Comparison of ENCODE assay signal across 8 mouse cellular contexts in genomic region chr11:94716754-94717153, GRCm38 (mm10). TPM values are rescaled to one million over a fixed set of nuclear protein-coding genes. Genes with fewer than 3 reads are reported as not detected.
DNase-seq lines count a peak whose midpoint lies in the region; ATAC-seq and TF ChIP-seq lines count a peak whose summit lies in the region.

No protein-coding gene starts in this region.

- no peaks in the 10 kb centered on the region for H3K36me3 ChIP-seq in lung, postnatal 0 days (ENCODE audit: insufficient read depth, low read length)

- H3K9me3 ChIP-seq in lung, postnatal 0 days (ENCODE audit: low read length), result no peaks in the 10 kb centered on the region

- peak; percentile 42 for TF ChIP-seq CTCF in left cerebral cortex, adult 2 months (IDR thresholded peaks at IDR 0.05)
- TF ChIP-seq CTCF in brain, embryonic 14.5 days (IDR thresholded peaks at IDR 0.05; ENCODE audit: borderline replicate concordance, extremely low read depth, insufficient read depth, insufficient read length), result peak; percentile 50; the same call in 1 of the 2 replicates
- peak; percentile 69 for TF ChIP-seq CTCF in lung, postnatal 0 days (IDR thresholded peaks at IDR 0.05)

- 0 out of 2 replicates have a peak overlapping the region, but pooled peaks have one; percentile 8 for H3K4me2 ChIP-seq in lung, postnatal 0 days (replicated peaks; ENCODE audit: low read depth, low read length)

- no peak for TF ChIP-seq EP300 in lung, postnatal 0 days (IDR thresholded peaks at IDR 0.05)

- no peak overlapping the region for H3K27ac ChIP-seq in left cerebral cortex, adult 2 months
- H3K27ac ChIP-seq in lung, postnatal 0 days (ENCODE audit: low read length), result no peak overlapping the region

- 9% methylated on average over 9 of the region's 9 CpGs for WGBS in lung, postnatal 0 days

- H3K27me3 ChIP-seq in lung, postnatal 0 days (replicated peaks; ENCODE audit: insufficient read depth, low read length), result no peaks in the 10 kb centered on the region

- no peak for DNase-seq in left cerebral cortex, adult 2 months (ENCODE audit: extremely low spot score in 1 of 2, low spot score in 2 of 2)
- no peak for DNase-seq in left cerebral cortex, adult 18-20 months (ENCODE audit: low spot score in 2 of 2)
- DNase-seq in brain, embryonic 14.5 days (ENCODE audit: low read depth), result peak; percentile 64
- DNase-seq in heart, adult 18-20 months, result peak; percentile 45 to 58
- peak; percentile 17 to 43 for DNase-seq in kidney, adult 8-10 months
- peak; percentile 74 for DNase-seq in lung, postnatal 0 days (ENCODE audit: low spot score)
- peak; percentile 16 for DNase-seq in skeletal muscle tissue, adult 2 months (ENCODE audit: low read depth, low spot score)
- DNase-seq in frontal cortex, postnatal 10 days (ENCODE audit: low spot score in 2 of 2), result no peak

- no peaks in the 10 kb centered on the region for H3K4me1 ChIP-seq in lung, postnatal 0 days (ENCODE audit: insufficient read depth, low read depth, low read length)

- H3K9ac ChIP-seq in lung, postnatal 0 days (replicated peaks; ENCODE audit: low read depth), result no peak overlapping the region

- H3K4me3 ChIP-seq in left cerebral cortex, adult 2 months, result no peak overlapping the region
- H3K4me3 ChIP-seq in lung, postnatal 0 days (ENCODE audit: low read depth, low read length), result no peak overlapping the region

- intact Hi-C loops in left cerebral cortex, adult 2 months (cut with DNase I), result loop anchor here (5.0 kb wide), 1 partner anchor 84 kb away; no protein-coding TSS in a partner anchor

- ATAC-seq in lung, postnatal 0 days, result peak; percentile 74

- no peak for TF ChIP-seq POLR2A in brain, embryonic 14.5 days (IDR thresholded peaks at IDR 0.05; ENCODE audit: borderline replicate concordance, extremely low read depth, insufficient read depth, insufficient read length, poor library complexity, severe bottlenecking)

RNA-seq across cellular contexts. Expression of gene Gm11541, which starts 12.5 kb away (rescaled TPM):
- not detected for total RNA-seq in left cerebral cortex, adult 2 months (2021)
- total RNA-seq in left cerebral cortex, adult 18-20 months (2021), result not detected
- polyA plus RNA-seq in brain, embryonic 14.5 days (2012; rRNA removed), result 0.04 TPM in 1 of 2 replicates, not detected in the other
- not detected for total RNA-seq in heart, adult 18-20 months (2021)
- polyA plus RNA-seq in lung, postnatal 0 days (2015; fragmentation: Nextera tagmentation; extraction: Ambion mirVana), result 0.69 and 1.3 TPM in 2 replicates

RNA-seq across cellular contexts. Expression of gene Cdc34b, which starts 24.8 kb away (rescaled TPM):
- total RNA-seq in left cerebral cortex, adult 2 months (2021), result under 1 TPM in 1 of 2 experiments, not detected in 1; 0.58 TPM
- total RNA-seq in left cerebral cortex, adult 18-20 months (2021), result under 1 TPM in 1 of 2 experiments, not detected in 1; 0.75 TPM
- polyA plus RNA-seq in brain, embryonic 14.5 days (2012; rRNA removed), result 0.08 and 0.16 TPM in 2 replicates
- 1 to 10 TPM in 1 of 2 experiments, under 1 TPM in 1; 0.98 to 1.1 TPM for total RNA-seq in heart, adult 18-20 months (2021)
- 0.17 and 0.38 TPM in 2 replicates for polyA plus RNA-seq in lung, postnatal 0 days (2015; fragmentation: Nextera tagmentation; extraction: Ambion mirVana)

RNA-seq across cellular contexts. Expression of gene Xylt2, which starts 39.4 kb away (rescaled TPM):
- total RNA-seq in left cerebral cortex, adult 2 months (2021), result 10 to 100 TPM; 25.4 to 26.0 TPM
- total RNA-seq in left cerebral cortex, adult 18-20 months (2021), result 10 to 100 TPM; 20.7 to 22.6 TPM
- 19.5 and 24.1 TPM in 2 replicates for polyA plus RNA-seq in brain, embryonic 14.5 days (2012; rRNA removed)
- 1 to 10 TPM; 6.1 to 6.9 TPM for total RNA-seq in heart, adult 18-20 months (2021)
- polyA plus RNA-seq in lung, postnatal 0 days (2015; fragmentation: Nextera tagmentation; extraction: Ambion mirVana), result 13.3 and 14.1 TPM in 2 replicates

Comparison
In these comparisons a context has a peak if more than half of its experiments do, and no peak if none do; other contexts are left out.
1. DNase-seq: peak in brain, embryonic 14.5 days (single experiment), heart, adult 18-20 months (2 of 2), kidney, adult 8-10 months (2 of 2), lung, postnatal 0 days (single experiment) and skeletal muscle tissue, adult 2 months (single experiment); none in left cerebral cortex, adult 2 months (0 of 2), left cerebral cortex, adult 18-20 months (0 of 2) and frontal cortex, postnatal 10 days (0 of 2).
2. Peak in every context shown above with its lines, with median percentiles within 50 percentile points of each other: CTCF ChIP-seq.